Mouse (Mus musculus) forebrain, postnatal 0 days (tissue): ENCODE data around the gene Magi2. TPM values are rescaled to one million over a fixed set of nuclear protein-coding genes. Genes with fewer than 3 reads are reported as not detected.

ENCODE experiments used
- ATAC-seq: fragments of 200-750 bp; cut with Nextera tagmentation; 2 replicates; pipeline ENCODE4 v1.8.0; 2017; ENCODE audit warnings: mild to moderate bottlenecking, moderate library complexity
- DNase-seq: peaks from one replicate; pipeline ENCODE4 v3.0.0-alpha.2; 2015
- H3K27ac ChIP-seq: fragments of 300-500 bp; sonication (generic); 2 replicates; pipeline ENCODE4 v1.5.1; 2014; ENCODE audit warnings: low read depth, mild to moderate bottlenecking, antibody characterized with exemption, low read length, moderate library complexity, mixed read lengths
- H3K27me3 ChIP-seq: fragments of 300-500 bp; sonication (generic); 2 replicates; pipeline ENCODE4 v1.6.1; 2014; ENCODE audit warnings: mild to moderate bottlenecking, low read length, mixed read lengths; ENCODE audit not compliant: insufficient read depth
- H3K36me3 ChIP-seq: fragments of 300-500 bp; sonication (generic); 2 replicates; pipeline ENCODE4 v1.6.1; 2014; ENCODE audit warnings: mild to moderate bottlenecking, moderate library complexity; ENCODE audit not compliant: insufficient read depth
- H3K4me1 ChIP-seq: fragments of 300-500 bp; sonication (generic); 2 replicates; pipeline ENCODE4 v1.6.1; 2014; ENCODE audit warnings: antibody characterized with exemption; ENCODE audit not compliant: insufficient read depth
- H3K4me2 ChIP-seq: fragments of 300-500 bp; sonication (generic); 2 replicates; pipeline ENCODE4 v1.6.1; 2014; ENCODE audit warnings: low read depth, mild to moderate bottlenecking, moderate library complexity
- H3K4me3 ChIP-seq: fragments of 300-500 bp; sonication (generic); 2 replicates; pipeline ENCODE4 v1.5.1; 2014; ENCODE audit warnings: low read depth, low read length, mixed read lengths
- H3K9ac ChIP-seq: fragments of 300-500 bp; sonication (generic); 2 replicates; pipeline ENCODE4 v1.6.1; 2014; ENCODE audit warnings: mild to moderate bottlenecking
- H3K9me3 ChIP-seq: fragments of 300-500 bp; sonication (generic); 2 replicates; pipeline ENCODE4 v1.6.1; 2016; ENCODE audit warnings: low read length
- CTCF ChIP-seq: sonication (generic); IDR thresholded peaks from 2 replicates; pipeline ENCODE4 v1.5.1; 2016; ENCODE audit warnings: antibody characterized with exemption, control low read depth, low read depth
- WGBS: fragments of 180-500 bp; shearing (Covaris S2); extraction: QIAGEN DNeasy Blood & Tissue Kit; methylation state at CpG from one replicate; pipeline ENCODE4 v1.1.7; 2014; 5-methylcytosine and 5-hydroxymethylcytosine counted together
- polyA plus RNA-seq: library from polyadenylated mRNA; unstranded; fragments of >200 nt; fragmentation: Nextera tagmentation; extraction: Ambion mirVana; gene quantifications from 2 replicates; pipeline ENCODE4 v1.2.1, GENCODE M21; 2015
- total RNA-seq: library from RNA; depleted of rRNA; stranded (reverse); fragments of >200 nt; gene quantifications from 2 replicates; pipeline ENCODE4 v1.2.3, GENCODE M21; 2014

Magi2 gene
- total and polyA plus RNA-seq, 2 experiments from 2014 or later = 17.0 to 62.6 TPM

DNA sequence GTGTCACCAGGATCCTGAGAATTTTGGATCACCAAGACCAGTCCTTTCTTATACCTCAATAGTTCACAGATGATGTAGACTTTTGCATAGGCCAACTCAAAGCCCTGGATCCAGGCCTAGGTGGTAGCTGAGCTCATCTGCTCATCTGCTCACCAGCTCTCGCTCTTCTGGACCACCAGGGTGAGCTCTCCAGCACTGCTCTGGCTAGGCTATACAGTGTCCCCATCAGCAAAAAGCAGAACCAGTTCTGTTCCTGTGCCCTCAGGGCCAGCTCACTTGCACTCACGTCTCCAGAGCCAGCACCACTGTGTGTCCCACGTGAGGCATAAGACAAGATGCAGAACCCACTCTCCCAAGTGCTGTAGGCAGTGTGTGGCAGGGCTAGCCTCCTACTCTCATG lies 747.0 kb downstream of the Magi2 start:
- Histone ChIP-seq H3K36me3 (no peaks in the 10 kb centered on the region), H3K4me3 (no peak overlapping the region), H3K27me3 (no peaks in the 10 kb centered on the region), H3K4me1 (no peaks in the 10 kb centered on the region), H3K9ac (no peak overlapping the region), H3K9me3 (no peaks in the 10 kb centered on the region), H3K27ac (no peak overlapping the region), H3K4me2 (no peak overlapping the region)
- no peak for ATAC-seq
- DNase-seq = no peak
- 89% methylated on average over 3 of the region's 3 CpGs for WGBS
- no peak for TF ChIP-seq CTCF

DNA sequence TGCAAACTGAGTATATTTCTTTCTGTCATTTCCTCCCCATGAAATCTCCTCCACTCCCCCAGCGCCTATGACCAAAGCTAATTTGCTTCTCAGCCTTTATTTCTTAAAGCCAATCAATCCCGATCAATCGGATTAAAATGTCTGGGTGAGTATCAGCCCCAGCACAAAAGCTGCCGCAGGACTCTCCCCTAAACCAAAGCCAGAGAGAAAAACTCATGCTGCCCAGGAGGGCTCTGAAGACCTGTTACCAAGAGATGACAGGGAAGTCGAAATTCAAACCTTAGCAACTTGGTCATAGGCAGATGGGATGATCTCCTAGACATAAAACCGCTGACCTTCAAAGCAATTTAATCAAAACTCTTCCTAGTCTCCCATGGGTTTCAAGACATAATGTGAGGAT lies 754.7 kb downstream of the Magi2 start:
- no peaks in the 10 kb centered on the region for H3K27me3 ChIP-seq
- WGBS = 47% methylated on average over 6 of the region's 6 CpGs
- H3K9me3 ChIP-seq = no peaks in the 10 kb centered on the region
- H3K36me3 ChIP-seq = no peaks in the 10 kb centered on the region
- ATAC-seq (peak; percentile 8; the same call in 1 of the 2 replicates), DNase-seq (peak; percentile 10)
- TF ChIP-seq CTCF = no peak
- 0 out of 2 replicates have a peak overlapping the region, but pooled peaks have one; percentile 0 for H3K27ac ChIP-seq
- no peak overlapping the region for H3K9ac ChIP-seq
- H3K4me2 ChIP-seq = no peak overlapping the region
- H3K4me1 ChIP-seq = peaks cover 9% of the 10 kb centered on the region; the same call in 1 of the 2 replicates
- no peak overlapping the region for H3K4me3 ChIP-seq

DNA sequence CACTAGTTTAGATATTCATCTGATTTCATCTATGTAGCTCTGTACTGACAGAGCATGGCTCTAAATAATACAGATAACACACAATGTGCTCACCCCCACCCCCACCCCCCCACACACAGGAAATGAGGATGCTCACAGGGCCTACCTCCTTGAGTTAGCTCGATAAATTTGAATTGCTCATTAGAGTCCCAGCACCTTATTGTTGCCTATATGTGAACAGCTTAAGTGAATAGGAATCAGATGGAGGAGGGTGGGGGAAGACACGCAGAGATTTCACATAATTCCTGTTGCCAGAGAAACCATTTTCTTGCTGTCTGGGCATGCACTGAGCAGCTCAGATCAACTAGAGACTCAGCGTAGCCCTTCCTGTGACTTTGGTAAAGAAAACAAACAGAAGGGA lies 755.2 kb downstream of the Magi2 start:
- Histone ChIP-seq H3K36me3 (no peaks in the 10 kb centered on the region), H3K27me3 (no peaks in the 10 kb centered on the region), H3K4me1 (peaks cover 9% of the 10 kb centered on the region; the same call in 1 of the 2 replicates), H3K27ac (peak overlapping the region; percentile 42; the same call in 1 of the 2 replicates), H3K9me3 (no peaks in the 10 kb centered on the region), H3K4me3 (no peak overlapping the region), H3K4me2 (no peak overlapping the region), H3K9ac (no peak overlapping the region; the same call in 1 of the 2 replicates)
- no peak for TF ChIP-seq CTCF
- peak; percentile 71 for DNase-seq
- WGBS = 9% methylated on average over 3 of the region's 3 CpGs
- peak; percentile 96 for ATAC-seq

DNA sequence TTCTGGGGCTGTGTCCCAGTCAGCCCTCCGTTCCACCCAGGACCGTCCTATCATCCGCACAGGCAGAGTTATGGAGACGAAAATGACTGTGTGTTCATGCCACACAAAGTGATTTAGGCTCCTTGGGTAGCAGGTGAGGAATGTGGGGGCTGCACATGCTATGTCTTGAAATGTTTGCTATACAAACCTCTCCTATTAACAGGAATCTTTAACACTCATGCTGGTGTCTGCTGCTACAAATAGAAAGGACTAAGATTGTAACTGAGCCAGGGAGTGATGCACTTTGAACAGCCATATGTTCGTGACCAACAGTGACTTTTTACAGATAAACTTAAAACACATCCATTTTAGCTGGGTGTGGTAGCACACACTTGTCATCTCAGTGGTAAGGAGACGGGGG lies 772.6 kb downstream of the Magi2 start:
- Histone ChIP-seq H3K27me3 (no peaks in the 10 kb centered on the region), H3K4me1 (no peaks in the 10 kb centered on the region), H3K4me3 (no peak overlapping the region), H3K9me3 (no peaks in the 10 kb centered on the region), H3K36me3 (no peaks in the 10 kb centered on the region), H3K9ac (no peak overlapping the region), H3K27ac (no peak overlapping the region), H3K4me2 (no peak overlapping the region)
- 88% methylated on average over 6 of the region's 6 CpGs for WGBS
- TF ChIP-seq CTCF = no peak
- no peak for ATAC-seq
- DNase-seq = no peak

DNA sequence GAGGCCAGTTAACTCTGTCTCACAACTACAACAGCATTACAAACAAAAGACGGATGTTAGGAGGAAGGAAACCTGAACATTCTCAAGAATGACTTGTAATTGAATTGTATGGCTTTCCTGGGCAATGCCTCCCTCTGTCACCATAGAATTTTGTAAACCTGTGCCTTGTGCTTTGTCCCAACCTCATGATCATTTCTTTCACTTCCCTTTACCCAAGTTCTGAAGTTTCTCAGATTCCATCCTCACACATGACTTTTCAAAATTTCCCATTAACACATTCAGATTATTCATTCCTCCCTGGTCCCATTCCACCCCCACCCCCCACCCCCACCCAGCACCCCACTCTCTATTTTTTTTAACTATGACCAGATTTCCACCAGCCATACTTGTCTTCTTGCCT lies 773.1 kb downstream of the Magi2 start:
- H3K4me1 ChIP-seq = no peaks in the 10 kb centered on the region
- no peak overlapping the region for H3K4me2 ChIP-seq
- DNase-seq (no peak), ATAC-seq (no peak)
- no peak overlapping the region for H3K9ac ChIP-seq
- no peak overlapping the region for H3K27ac ChIP-seq
- no peak for TF ChIP-seq CTCF
- H3K9me3 ChIP-seq = no peaks in the 10 kb centered on the region
- no peaks in the 10 kb centered on the region for H3K27me3 ChIP-seq
- WGBS = 95% methylated on average over 1 of the region's 1 CpGs
- no peaks in the 10 kb centered on the region for H3K36me3 ChIP-seq
- no peak overlapping the region for H3K4me3 ChIP-seq

DNA sequence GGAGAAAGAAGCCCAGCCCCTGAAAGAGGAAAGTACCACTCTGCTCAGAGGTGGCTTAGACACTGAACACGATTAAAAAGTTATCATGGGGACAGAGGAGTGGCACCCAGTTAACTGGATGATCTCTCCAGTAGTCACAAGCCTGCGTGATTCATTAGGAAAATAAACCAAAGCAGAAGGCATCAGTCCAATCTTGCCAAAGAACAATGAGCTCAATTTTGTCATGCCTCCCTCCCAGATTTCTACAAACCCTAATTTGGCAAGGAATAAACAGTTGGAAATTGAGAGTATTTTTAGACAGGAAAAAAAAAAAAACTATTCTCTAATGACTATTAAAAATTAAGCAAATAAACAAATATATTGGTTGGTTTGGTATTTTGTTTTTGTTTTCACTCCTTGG lies 779.8 kb downstream of the Magi2 start:
- Histone ChIP-seq H3K27ac (no peak overlapping the region), H3K4me1 (no peaks in the 10 kb centered on the region), H3K9me3 (no peaks in the 10 kb centered on the region), H3K27me3 (no peaks in the 10 kb centered on the region), H3K36me3 (no peaks in the 10 kb centered on the region), H3K4me2 (no peak overlapping the region), H3K4me3 (no peak overlapping the region), H3K9ac (no peak overlapping the region)
- ATAC-seq = no peak
- no peak for TF ChIP-seq CTCF
- WGBS = 61% methylated on average over 2 of the region's 2 CpGs
- no peak for DNase-seq

DNA sequence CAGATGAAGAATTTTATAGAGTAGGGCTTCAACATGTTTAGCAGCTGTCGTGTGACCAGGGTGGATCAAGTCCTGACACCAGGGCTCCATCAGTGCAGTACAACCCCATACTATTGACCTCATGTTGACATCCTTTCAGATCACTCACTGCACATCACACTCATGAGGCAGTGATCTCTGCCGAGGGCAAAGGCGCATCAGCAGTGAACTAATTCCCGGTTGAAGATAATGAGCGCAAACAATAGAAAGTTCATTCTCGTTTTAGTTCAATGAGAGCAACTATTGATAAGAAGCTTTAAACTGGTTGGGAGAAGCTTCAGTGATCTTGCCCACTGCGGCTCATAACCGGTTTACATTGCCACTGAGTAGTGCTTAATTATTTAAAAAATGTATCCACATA lies 780.4 kb downstream of the Magi2 start:
- no peaks in the 10 kb centered on the region for H3K4me1 ChIP-seq
- DNase-seq (no peak), ATAC-seq (no peak)
- no peak for TF ChIP-seq CTCF
- no peak overlapping the region for H3K27ac ChIP-seq
- no peaks in the 10 kb centered on the region for H3K9me3 ChIP-seq
- H3K36me3 ChIP-seq = no peaks in the 10 kb centered on the region
- H3K9ac ChIP-seq = no peak overlapping the region
- WGBS = 79% methylated on average over 8 of the region's 8 CpGs
- H3K4me3 ChIP-seq = no peak overlapping the region
- H3K4me2 ChIP-seq = no peak overlapping the region
- no peaks in the 10 kb centered on the region for H3K27me3 ChIP-seq

DNA sequence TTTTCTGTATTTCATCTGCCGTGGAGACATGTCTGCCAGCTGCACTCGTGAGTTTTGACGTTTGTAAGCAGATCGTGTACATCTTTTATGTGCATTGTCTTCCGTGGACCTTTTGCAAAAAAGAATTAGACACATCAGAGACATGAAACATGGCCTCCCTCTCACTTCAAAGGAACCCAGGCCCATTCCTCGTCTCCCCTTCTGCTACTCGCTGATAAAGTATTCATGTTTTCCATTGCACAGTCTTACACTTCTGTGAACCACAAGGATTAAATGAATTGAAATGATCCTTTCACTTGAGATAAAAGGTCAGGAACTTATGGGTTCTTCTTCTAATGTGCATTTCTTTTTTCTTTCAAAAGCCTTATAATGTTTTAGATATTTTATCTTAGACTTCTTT lies 783.4 kb downstream of the Magi2 start:
- Histone ChIP-seq H3K36me3 (no peaks in the 10 kb centered on the region), H3K27ac (no peak overlapping the region), H3K4me3 (no peak overlapping the region), H3K4me2 (no peak overlapping the region), H3K9ac (no peak overlapping the region), H3K27me3 (no peaks in the 10 kb centered on the region), H3K9me3 (no peaks in the 10 kb centered on the region), H3K4me1 (no peaks in the 10 kb centered on the region)
- ATAC-seq (no peak), DNase-seq (no peak)
- 48% methylated on average over 7 of the region's 7 CpGs for WGBS
- TF ChIP-seq CTCF = no peak
